Mouse (Mus musculus): ENCODE measurements around the gene Tubgcp6. TPM values are rescaled to one million over a fixed set of nuclear protein-coding genes. Genes with fewer than 3 reads are reported as not detected.

Tubgcp6 gene
- 77.4 and 82.1 TPM in 2 replicates for polyA plus RNA-seq (2012; rRNA removed)

DNA sequence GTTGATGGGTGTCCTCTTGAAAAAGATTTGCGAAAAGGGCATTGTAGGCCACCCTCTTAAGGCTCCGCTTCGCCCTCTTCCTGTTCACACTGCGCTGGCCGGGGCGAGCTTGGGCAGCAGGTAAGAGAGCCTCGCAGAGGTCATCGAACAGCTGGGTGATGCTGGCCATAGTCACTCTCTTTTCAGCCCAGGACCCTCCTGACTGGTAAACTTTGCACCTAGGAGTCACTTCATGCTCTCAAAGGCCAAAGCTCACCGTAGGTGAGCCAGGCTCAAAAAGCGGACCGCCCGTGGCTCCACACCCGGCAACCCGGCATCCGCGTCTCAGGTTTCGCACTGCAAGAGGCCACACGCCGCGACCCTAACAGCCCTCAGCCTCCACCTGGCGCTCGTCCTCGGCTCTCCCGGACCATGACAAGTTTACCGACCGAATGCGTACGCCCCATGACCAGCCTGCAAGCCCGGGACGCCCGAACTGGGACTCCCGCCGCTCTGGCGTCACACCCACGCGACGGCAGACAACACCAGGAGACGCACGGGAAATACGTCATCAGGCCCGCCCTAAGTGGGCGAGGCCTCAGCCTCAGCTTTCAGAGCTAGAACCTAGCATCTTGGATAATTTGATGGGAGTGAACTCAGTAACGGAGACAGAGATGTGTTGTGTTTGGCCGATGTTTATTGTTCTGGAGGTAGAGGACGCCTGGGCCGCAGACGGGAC is at the start of gene Tubgcp6:
Gene Tubgcp6, minus strand, starts transcription at position 464 of the 718 bp plus-strand sequence.
- DNase-seq: peak; percentile 96 to 98
- TF ChIP-seq POLR2A (IDR thresholded peaks at IDR 0.05; ENCODE audit: borderline replicate concordance, insufficient read depth, low read length): peak; percentile 83
- no peak for TF ChIP-seq CTCF (IDR thresholded peaks at IDR 0.05; ENCODE audit: borderline replicate concordance, insufficient read depth, low read depth, low read length)
- WGBS: under 1% methylated on average over 47 of the region's 47 CpGs

DNA sequence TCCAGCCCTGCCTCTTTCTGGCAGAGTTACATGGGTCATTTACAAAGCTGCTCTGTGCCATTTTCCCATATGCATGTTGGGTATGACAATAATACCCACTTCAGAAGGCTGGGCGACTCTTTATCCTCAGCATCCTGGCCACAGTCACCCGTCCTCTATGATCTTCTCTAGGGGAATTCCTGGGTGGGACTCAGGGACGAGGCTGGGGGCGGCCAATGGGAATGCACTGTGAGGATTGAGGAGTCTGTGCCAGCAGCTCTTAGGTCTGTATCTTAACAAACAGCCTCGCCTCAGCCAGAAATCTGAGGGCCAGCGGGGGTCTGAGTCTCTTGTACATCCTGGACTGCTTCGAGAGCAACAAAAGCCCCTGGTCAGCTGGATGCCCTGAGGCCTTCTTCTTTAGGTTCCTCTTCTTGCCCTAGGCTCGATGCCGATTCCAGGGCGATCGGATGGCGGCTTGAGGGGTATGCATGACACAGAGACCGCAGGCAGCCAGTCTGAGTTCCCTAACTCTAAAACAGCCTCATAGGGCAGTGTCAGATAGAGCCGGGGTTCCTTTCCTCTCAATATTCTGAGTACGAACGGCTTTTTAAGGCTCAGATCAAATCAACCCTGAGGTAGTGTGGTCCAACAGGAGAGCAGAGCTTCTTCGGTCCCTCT is 49.5 kb upstream of the Tubgcp6 start:
- TF ChIP-seq POLR2A (IDR thresholded peaks at IDR 0.05; ENCODE audit: borderline replicate concordance, insufficient read depth, low read length) (no peak), CTCF (IDR thresholded peaks at IDR 0.05; ENCODE audit: borderline replicate concordance, insufficient read depth, low read depth, low read length) (no peak)
- Histone ChIP-seq H3K27ac (ENCODE audit: insufficient read depth, low read length) (peak overlapping the region; percentile 57), H3K27me3 (ENCODE audit: control insufficient read depth, insufficient read depth, low read length) (no peaks in the 10 kb centered on the region), H3K4me3 (replicated peaks; ENCODE audit: insufficient read depth, low read depth, low read length) (peak overlapping the region; percentile 73), H3K4me1 (ENCODE audit: control insufficient read depth, insufficient read depth, low read length) (peaks cover 63% of the 10 kb centered on the region)
- no peak for DNase-seq
- 11% methylated on average over 17 of the region's 17 CpGs for WGBS

More for the DNA sequence above, at the start of gene Tubgcp6:
- Histone ChIP-seq H3K4me1 (ENCODE audit: control insufficient read depth, insufficient read depth, low read length) (peaks cover 21% of the 10 kb centered on the region), H3K4me3 (replicated peaks; ENCODE audit: insufficient read depth, low read depth, low read length) (peak within 1 kb of the TSS; percentile 88), H3K27me3 (ENCODE audit: control insufficient read depth, insufficient read depth, low read length) (no peaks in the 10 kb centered on the region), H3K27ac (ENCODE audit: insufficient read depth, low read length) (peak within 1 kb of the TSS; percentile 78)

DNA sequence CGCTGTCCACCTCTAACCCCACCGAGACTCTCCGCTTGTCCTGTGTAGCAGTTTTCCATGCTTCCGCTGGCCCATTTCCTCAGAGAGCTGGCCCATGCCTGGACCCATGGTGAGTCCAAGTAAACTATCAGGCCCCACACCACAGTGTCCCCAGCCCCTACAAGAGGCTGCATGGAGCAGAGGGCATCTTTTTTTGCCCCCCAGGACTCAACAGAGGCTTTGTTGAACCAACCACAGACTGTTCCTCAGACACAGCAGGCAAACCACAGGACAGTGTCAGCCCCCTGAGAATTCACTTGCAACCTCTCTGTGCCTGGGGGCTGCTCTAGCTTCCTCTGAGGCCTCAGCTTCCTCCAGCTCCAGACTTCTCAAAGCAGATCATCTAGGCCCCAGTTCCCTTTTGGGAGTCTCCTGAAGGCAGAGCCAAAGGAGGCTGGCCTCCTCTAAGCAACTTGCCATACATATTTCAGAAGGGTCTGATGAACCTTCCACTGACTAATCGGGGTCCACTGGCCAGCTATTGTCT is 48.7 kb upstream of the Tubgcp6 start:
- no peak overlapping the region for H3K4me3 ChIP-seq (replicated peaks; ENCODE audit: insufficient read depth, low read depth, low read length)
- H3K27me3 ChIP-seq (ENCODE audit: control insufficient read depth, insufficient read depth, low read length): no peaks in the 10 kb centered on the region
- peaks cover 59% of the 10 kb centered on the region for H3K4me1 ChIP-seq (ENCODE audit: control insufficient read depth, insufficient read depth, low read length)
- TF ChIP-seq POLR2A (IDR thresholded peaks at IDR 0.05; ENCODE audit: borderline replicate concordance, insufficient read depth, low read length): no peak
- TF ChIP-seq CTCF (IDR thresholded peaks at IDR 0.05; ENCODE audit: borderline replicate concordance, insufficient read depth, low read depth, low read length): no peak
- no peak overlapping the region for H3K27ac ChIP-seq (ENCODE audit: insufficient read depth, low read length)
- peak in 1 of 2 experiments; percentile 29 for DNase-seq
- 59% methylated on average over 5 of the region's 5 CpGs for WGBS

DNA sequence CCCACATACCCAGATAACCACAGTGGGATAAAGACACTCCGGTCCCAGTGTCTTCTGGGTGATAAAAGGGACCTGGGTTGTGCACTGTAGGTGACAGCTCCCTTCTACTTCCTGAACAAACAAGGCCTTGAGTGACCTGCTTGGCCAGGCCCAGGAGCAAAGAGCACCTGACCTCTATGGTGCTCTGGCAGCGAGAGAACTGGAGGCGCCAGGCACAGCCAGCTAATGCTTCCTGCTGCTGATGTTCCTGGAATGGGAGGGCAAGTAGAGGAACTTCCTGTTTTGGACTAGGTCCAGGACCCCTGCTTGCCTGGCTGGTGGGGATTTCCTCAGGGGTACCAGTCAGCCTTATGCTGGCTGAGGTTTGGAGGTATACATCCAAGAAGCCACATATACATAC is 47.2 kb upstream of the Tubgcp6 start:
- TF ChIP-seq POLR2A (IDR thresholded peaks at IDR 0.05; ENCODE audit: borderline replicate concordance, insufficient read depth, low read length): no peak
- TF ChIP-seq CTCF (IDR thresholded peaks at IDR 0.05; ENCODE audit: borderline replicate concordance, insufficient read depth, low read depth, low read length): no peak
- Histone ChIP-seq H3K4me1 (ENCODE audit: control insufficient read depth, insufficient read depth, low read length) (peaks cover 58% of the 10 kb centered on the region), H3K27me3 (ENCODE audit: control insufficient read depth, insufficient read depth, low read length) (no peaks in the 10 kb centered on the region), H3K27ac (ENCODE audit: insufficient read depth, low read length) (peak overlapping the region; percentile 56), H3K4me3 (replicated peaks; ENCODE audit: insufficient read depth, low read depth, low read length) (no peak overlapping the region)
- 27% methylated on average over 3 of the region's 3 CpGs for WGBS
- peak; percentile 46 to 47 for DNase-seq

DNA sequence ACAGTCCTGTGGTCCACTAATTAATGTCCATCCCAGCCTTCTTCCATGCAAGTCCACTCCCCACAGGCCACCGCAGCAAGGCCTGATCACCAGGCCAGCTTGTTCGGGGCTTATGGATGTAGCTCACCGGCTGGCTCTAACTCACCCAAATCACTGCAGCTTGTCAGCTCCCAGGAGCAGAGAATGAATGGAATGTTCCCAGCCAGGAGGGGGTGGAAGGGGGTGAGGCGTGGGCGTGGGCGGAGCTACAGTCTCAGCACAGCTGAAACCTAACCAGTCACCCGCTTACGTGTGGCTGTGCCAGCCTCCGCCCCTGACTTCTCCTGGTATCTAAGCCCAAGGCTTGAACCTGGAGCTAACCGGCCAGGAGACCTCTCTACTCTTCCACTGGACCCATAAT is 46.5 kb upstream of the Tubgcp6 start:
- DNase-seq: peak; percentile 88 to 91
- H3K4me1 ChIP-seq (ENCODE audit: control insufficient read depth, insufficient read depth, low read length): peaks cover 52% of the 10 kb centered on the region
- no peaks in the 10 kb centered on the region for H3K27me3 ChIP-seq (ENCODE audit: control insufficient read depth, insufficient read depth, low read length)
- H3K27ac ChIP-seq (ENCODE audit: insufficient read depth, low read length): peak overlapping the region; percentile 56
- TF ChIP-seq CTCF (IDR thresholded peaks at IDR 0.05; ENCODE audit: borderline replicate concordance, insufficient read depth, low read depth, low read length) (no peak), POLR2A (IDR thresholded peaks at IDR 0.05; ENCODE audit: borderline replicate concordance, insufficient read depth, low read length) (peak; percentile 36; the same call in 1 of the 2 replicates)
- WGBS: under 1% methylated on average over 10 of the region's 10 CpGs
- H3K4me3 ChIP-seq (replicated peaks; ENCODE audit: insufficient read depth, low read depth, low read length): peak overlapping the region; percentile 39

DNA sequence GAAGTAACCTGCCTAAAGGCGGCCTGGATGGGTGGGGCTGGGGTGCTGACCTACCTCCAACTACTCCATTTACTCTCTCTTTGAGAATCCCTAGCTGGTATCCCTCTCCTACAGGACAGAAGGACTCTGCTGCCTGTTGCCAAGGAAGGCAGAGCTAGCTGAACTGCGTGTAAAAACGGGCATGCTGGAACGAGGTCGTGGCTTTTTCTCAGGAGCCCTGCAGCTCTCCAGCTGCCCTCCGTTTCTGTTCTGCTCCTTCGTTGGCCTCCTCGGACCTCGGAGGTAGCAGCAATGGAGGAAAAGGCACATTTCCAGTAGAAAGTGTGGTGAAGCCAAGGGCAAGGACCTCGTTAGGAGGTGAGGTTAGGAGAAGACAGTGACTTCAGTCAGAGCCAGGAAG is 46.0 kb upstream of the Tubgcp6 start:
- Histone ChIP-seq H3K27ac (ENCODE audit: insufficient read depth, low read length) (peak overlapping the region; percentile 56), H3K4me3 (replicated peaks; ENCODE audit: insufficient read depth, low read depth, low read length) (peak overlapping the region; percentile 39), H3K4me1 (ENCODE audit: control insufficient read depth, insufficient read depth, low read length) (peaks cover 47% of the 10 kb centered on the region), H3K27me3 (ENCODE audit: control insufficient read depth, insufficient read depth, low read length) (no peaks in the 10 kb centered on the region)
- peak; percentile 75 to 79 for DNase-seq
- 8% methylated on average over 10 of the region's 10 CpGs for WGBS
- no peak for TF ChIP-seq CTCF (IDR thresholded peaks at IDR 0.05; ENCODE audit: borderline replicate concordance, insufficient read depth, low read depth, low read length)
- TF ChIP-seq POLR2A (IDR thresholded peaks at IDR 0.05; ENCODE audit: borderline replicate concordance, insufficient read depth, low read length): no peak

DNA sequence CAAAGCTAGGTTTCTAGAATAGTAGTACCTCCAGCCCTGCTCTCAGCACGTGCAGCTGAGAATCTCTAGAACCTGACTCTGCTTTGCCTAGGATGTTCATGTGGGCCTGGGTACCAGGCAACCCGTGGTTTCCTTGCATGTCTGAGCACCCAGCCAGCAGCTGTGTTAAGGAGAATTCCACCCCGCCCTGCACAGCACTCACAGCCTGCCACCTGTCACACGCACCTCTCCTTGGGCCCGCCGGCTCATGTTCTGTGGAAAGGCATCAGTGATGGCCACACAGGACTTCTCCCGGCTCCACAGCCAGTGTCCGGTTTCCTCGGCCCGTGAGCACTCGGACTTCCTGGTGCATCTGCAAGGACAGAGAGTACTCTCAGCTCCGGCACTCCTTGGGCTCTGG is 42.6 kb upstream of the Tubgcp6 start:
- no peak for TF ChIP-seq POLR2A (IDR thresholded peaks at IDR 0.05; ENCODE audit: borderline replicate concordance, insufficient read depth, low read length)
- TF ChIP-seq CTCF (IDR thresholded peaks at IDR 0.05; ENCODE audit: borderline replicate concordance, insufficient read depth, low read depth, low read length): no peak
- WGBS: 92% methylated on average over 12 of the region's 12 CpGs
- no peaks in the 10 kb centered on the region for H3K27me3 ChIP-seq (ENCODE audit: control insufficient read depth, insufficient read depth, low read length)
- no peak overlapping the region for H3K4me3 ChIP-seq (replicated peaks; ENCODE audit: insufficient read depth, low read depth, low read length)
- no peak for DNase-seq
- H3K4me1 ChIP-seq (ENCODE audit: control insufficient read depth, insufficient read depth, low read length): peaks cover 42% of the 10 kb centered on the region
- H3K27ac ChIP-seq (ENCODE audit: insufficient read depth, low read length): no peak overlapping the region

Measured in cerebellum, adult 2 months (tissue).